Mouse (Mus musculus): Measurements from ENCODE around the gene Nploc4. TPM values are rescaled to one million over a fixed set of nuclear protein-coding genes. Genes with fewer than 3 reads are reported as not detected.
"Not testable (repeated sequence)": the region's sequence is repeated elsewhere in the genome, so short reads cannot be mapped to it uniquely, and the experiment has no call there.

Gene Nploc4
- total RNA-seq, 1 experiment from 2014 or later, result 82.5 TPM

- no peak for DNase-seq
Observed at GRCm38 (mm10) chr11:120442765-120443280, 5.3 kb upstream of the Nploc4 start.

- DNase-seq, result no peak
Observed at GRCm38 (mm10) chr11:120442344-120442743, 4.8 kb upstream of the Nploc4 start, which contains the start of gene Tspan10. TSS of gene Tspan10 (plus strand) at chr11:120442644.

- no peak for DNase-seq
Observed at GRCm38 (mm10) chr11:120437857-120438385, 413 bp upstream of the Nploc4 start.

- DNase-seq, result no peak
Observed at GRCm38 (mm10) chr11:120426727-120427126, 10.8 kb downstream of the Nploc4 start.

GRCm38 (mm10) chr11:120423569-120424295 is 13.8 kb downstream of the Nploc4 start:
- DNase-seq, result peak; percentile 79

- peak; percentile 34 for DNase-seq
Observed at GRCm38 (mm10) chr11:120422651-120423568, 14.6 kb downstream of the Nploc4 start.

- no peak for DNase-seq
Observed at GRCm38 (mm10) chr11:120418592-120418991, 18.9 kb downstream of the Nploc4 start.

GRCm38 (mm10) chr11:120417852-120418251 is 19.7 kb downstream of the Nploc4 start:
- no peak for DNase-seq

GRCm38 (mm10) chr11:120413621-120414020 is 23.9 kb downstream of the Nploc4 start:
- not testable (repeated sequence) for DNase-seq

GRCm38 (mm10) chr11:120406445-120406844 is 31.1 kb downstream of the Nploc4 start:
- DNase-seq, result no peak

- no peak for DNase-seq
Observed at GRCm38 (mm10) chr11:120405867-120406266, 31.6 kb downstream of the Nploc4 start.

GRCm38 (mm10) chr11:120404814-120405213 is 32.7 kb downstream of the Nploc4 start:
- no peak for DNase-seq

- DNase-seq, result no peak
Observed at GRCm38 (mm10) chr11:120399319-120399718, 38.2 kb downstream of the Nploc4 start.

- no peak for DNase-seq
Observed at GRCm38 (mm10) chr11:120397602-120398001, 39.9 kb downstream of the Nploc4 start.

- peak; percentile 44 for DNase-seq
Observed at GRCm38 (mm10) chr11:120395661-120396060, 41.8 kb downstream of the Nploc4 start.

GRCm38 (mm10) chr11:120388580-120388979 is 48.9 kb downstream of the Nploc4 start:
- no peak for DNase-seq

- peak; percentile 71 for DNase-seq
Observed at GRCm38 (mm10) chr11:120387157-120387556, 50.4 kb downstream of the Nploc4 start.

- no peak for DNase-seq
Observed at GRCm38 (mm10) chr11:120386632-120387031, 50.9 kb downstream of the Nploc4 start.

GRCm38 (mm10) chr11:120382509-120382908 is 55.0 kb downstream of the Nploc4 start:
- no peak for DNase-seq

- no peak for DNase-seq
Observed at GRCm38 (mm10) chr11:120381157-120381556, 56.4 kb downstream of the Nploc4 start.

- DNase-seq, result no peak
Observed at GRCm38 (mm10) chr11:120380271-120380670, 57.2 kb downstream of the Nploc4 start.

Data from adrenal gland, postnatal 14 days (tissue).